ENCODE assay signal across 20 mouse cellular contexts in genomic region chr11:63138739-63139138, GRCm38 (mm10). TPM values are rescaled to one million over a fixed set of nuclear protein-coding genes. Genes with fewer than 3 reads are reported as not detected.
"Had no signal": no experiment of that assay in that cellular context is flagged by ENCODE, and none has a peak within 500 bp of the region (broad histone marks: within the 10 kb centered on the region; RNA-seq: fewer than 3 reads in every experiment).

No protein-coding gene starts in this region.

- H3K4me2 ChIP-seq: lung, embryonic 14.5 days; midbrain, embryonic 12.5 days; neural tube, embryonic 13.5 days; neural tube, embryonic 15.5 days had no signal

- ATAC-seq: midbrain, embryonic 16.5 days had no signal

- H3K27ac ChIP-seq: midbrain, embryonic 10.5 days; midbrain, embryonic 12.5 days; neural tube, embryonic 13.5 days; neural tube, embryonic 15.5 days had no signal

- H3K4me1 ChIP-seq: midbrain, embryonic 12.5 days had no signal

- H3K9me3 ChIP-seq: megakaryocyte, embryonic 14.5 days; midbrain, embryonic 10.5 days; midbrain, embryonic 12.5 days; neural tube, embryonic 13.5 days; neural tube, embryonic 15.5 days had no signal

- H3K4me3 ChIP-seq: megakaryocyte, embryonic 14.5 days; midbrain, embryonic 10.5 days; midbrain, embryonic 12.5 days; myocyte; neural tube, embryonic 13.5 days; neural tube, embryonic 15.5 days had no signal

- DNase-seq: lung, adult 18-20 months; lung, embryonic 14.5 days; lung, postnatal 10 days; midbrain, embryonic 14.5 days; retina, postnatal 1 day; right cerebral cortex, adult 18-20 months; right cerebral cortex, postnatal 25 days; right cerebral cortex, postnatal 4 days; spleen, adult 18-20 months; thymus, adult 18-20 months; thymus, postnatal 14 days; thymus, postnatal 36 days had no signal

- H3K9ac ChIP-seq: lung, embryonic 14.5 days; midbrain, embryonic 12.5 days; neural tube, embryonic 13.5 days; neural tube, embryonic 15.5 days had no signal

- H3K36me3 ChIP-seq: midbrain, embryonic 10.5 days; midbrain, embryonic 12.5 days; neural tube, embryonic 13.5 days; neural tube, embryonic 15.5 days had no signal

RNA-seq across cellular contexts. Expression of gene Pmp22, which starts 10.0 kb away (rescaled TPM):
- total RNA-seq: megakaryocyte progenitor cell, adult 5-6 weeks had no signal
